Mouse (Mus musculus) cerebellum, adult 8-10 months (tissue): ENCODE data around the gene 4930452B06Rik.

Source experiments
- DNase-seq: peaks from one replicate; pipeline ENCODE4 v3.0.0; 2022

The 4930452B06Rik gene

GRCm38 (mm10) chr14:8449299-8449698 is 216.7 kb downstream of the 4930452B06Rik start:
- no peak for DNase-seq

DNA sequence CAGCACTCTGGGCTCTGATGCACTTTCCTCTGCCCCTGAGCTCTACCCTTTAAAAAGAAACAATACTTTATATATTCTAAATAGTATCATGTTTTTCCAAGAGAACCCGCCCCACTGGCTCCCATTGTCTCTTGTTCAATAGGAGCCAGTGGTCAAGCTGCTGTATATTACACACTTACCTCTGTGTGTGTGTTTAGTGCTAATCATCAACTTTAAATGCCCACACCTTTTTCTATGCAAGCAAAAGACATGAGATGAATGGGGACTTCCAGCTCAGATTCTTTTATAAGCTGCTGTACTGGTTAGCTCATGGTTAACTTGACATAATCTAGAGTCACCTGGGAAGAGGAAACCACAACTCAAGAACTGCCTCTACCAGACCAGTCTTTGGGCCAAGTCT is 218.7 kb downstream of the 4930452B06Rik start:
- no peak for DNase-seq

DNA sequence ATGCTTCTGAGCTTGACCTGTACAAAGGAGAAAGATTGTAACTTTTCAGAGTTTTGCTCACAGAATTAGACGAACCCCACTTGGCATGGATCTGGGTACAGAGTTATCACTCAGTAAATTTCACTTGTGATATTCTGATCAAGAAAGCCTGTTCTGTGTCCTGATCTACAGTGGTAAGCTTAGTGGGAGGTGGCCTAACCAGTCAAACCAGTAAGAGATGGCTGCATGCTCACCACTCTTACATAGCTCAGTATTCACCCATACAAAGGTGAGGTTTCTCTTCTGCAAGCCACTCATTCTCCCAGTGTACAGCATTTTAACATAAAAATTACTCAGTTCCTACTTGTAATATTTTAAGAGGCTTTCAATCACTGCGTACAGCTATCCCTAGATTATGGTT is 221.7 kb downstream of the 4930452B06Rik start:
- no peak for DNase-seq

DNA sequence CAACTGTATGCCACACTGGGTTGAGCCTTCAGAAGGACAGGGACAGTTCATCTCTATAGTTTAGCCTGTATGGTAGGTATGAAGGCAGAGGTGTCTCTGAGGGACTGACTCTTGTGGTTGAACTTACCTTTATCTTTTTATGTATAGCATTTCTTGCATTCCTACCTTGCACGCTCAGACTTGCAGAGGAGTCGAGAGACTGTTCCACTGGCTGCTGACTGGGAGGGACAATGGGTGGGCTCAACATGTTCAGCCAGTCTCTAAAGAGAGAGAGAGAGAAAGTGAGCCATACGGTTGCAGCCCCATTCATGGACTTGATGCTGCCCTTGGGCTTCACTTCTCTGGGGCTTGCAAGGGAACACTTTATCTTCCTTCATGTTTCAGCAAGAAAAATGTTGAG is 223.3 kb downstream of the 4930452B06Rik start:
- DNase-seq = no peak

DNA sequence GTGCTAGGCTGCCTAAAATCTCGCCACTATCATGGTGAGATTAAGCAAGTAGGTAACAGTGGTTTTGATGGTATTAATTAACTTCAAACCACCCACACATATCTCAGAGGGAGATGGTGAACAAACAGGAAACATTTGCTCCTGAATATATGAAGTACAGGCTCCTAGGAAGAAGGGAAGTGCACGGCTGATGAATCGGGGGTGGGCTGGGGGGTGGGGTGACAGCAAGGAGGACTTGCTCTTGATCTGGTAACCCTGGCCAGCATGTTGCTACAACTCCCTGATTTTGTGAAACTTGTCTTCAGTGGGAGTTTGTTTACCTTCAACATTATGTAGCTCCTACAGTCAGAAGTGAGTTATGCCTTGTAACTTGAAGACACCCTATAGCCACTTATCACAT is 224.4 kb downstream of the 4930452B06Rik start:
- no peak for DNase-seq

DNA sequence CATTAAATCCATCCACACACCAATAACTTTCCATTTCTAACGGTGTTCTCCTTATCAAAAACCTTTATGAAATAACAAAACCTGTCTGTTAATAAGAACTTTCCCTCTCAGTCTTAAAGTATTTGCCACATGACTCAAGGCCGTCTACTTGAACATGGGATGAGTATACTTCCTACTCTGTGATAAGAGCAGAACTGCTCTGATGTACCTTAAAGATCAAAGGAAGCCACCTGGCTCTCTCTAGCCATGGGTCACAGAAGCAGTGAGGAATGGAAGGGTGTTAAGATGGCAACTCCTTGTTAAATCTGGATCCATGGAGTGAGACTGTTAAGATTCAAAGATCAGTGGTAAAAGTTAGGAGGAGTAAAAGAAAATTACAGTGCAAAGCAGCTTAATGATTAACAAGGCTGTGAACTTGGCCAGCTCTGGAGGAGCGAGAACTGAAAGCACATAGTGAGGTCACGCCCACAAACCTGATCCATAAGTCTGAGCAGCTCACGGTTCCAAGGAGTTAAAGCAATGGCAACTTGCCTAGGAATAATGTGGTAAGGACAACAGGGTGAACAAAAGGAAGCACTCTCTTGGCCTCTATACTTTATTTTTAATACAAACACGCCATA is 235.3 kb downstream of the 4930452B06Rik start:
- no peak for DNase-seq

DNA sequence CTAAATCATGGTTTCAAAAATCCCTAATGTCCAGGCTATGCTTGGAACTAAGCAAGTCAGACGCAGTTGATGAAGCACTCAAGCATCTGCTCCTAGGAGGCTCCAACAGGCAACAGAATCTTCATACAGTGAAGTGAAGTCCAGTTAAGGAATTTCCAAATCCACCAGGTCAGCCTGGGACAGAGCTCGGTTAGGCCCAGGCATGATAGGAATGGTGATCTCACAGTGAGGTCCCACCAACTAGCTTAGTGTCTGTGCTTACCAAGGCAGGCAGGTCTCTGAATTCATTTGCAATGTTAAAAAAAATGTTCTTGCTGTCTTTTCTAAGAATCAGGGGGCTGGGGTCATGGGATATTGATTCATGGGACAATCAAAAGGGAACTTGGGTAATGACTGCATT is 236.3 kb downstream of the 4930452B06Rik start:
- no peak for DNase-seq

GRCm38 (mm10) chr14:8422833-8423232 is 243.2 kb downstream of the 4930452B06Rik start:
- no peak for DNase-seq

DNA sequence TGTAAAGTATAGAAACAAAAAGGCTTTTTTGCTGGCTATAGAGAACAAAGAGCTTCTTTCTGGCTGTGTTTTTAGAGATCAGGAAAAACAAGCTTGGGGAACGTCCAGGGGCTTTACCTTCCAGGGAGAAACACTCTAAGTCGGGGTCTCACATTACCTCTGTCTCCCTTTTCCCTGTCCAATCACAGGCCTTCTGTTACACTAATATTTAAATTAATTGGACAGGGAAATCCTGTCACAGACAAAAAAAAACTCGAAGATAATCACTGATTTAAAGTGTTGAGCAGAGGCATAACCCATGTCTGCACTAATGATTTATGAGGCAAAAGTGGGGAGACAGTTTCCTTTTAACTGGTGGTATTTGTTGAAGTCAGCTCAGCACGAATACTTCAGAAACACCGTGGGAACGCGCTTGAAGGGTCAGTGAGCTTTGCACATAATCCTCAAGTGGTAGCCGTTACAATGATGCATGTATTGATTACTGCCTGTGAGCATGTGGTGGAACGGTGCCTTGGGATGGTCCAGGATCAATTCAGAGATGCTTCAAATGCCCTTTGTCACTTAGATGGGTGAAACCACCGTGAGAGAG is 244.7 kb downstream of the 4930452B06Rik start:
- DNase-seq = no peak

GRCm38 (mm10) chr14:8418610-8419009 is 247.4 kb downstream of the 4930452B06Rik start:
- DNase-seq = no peak

DNA sequence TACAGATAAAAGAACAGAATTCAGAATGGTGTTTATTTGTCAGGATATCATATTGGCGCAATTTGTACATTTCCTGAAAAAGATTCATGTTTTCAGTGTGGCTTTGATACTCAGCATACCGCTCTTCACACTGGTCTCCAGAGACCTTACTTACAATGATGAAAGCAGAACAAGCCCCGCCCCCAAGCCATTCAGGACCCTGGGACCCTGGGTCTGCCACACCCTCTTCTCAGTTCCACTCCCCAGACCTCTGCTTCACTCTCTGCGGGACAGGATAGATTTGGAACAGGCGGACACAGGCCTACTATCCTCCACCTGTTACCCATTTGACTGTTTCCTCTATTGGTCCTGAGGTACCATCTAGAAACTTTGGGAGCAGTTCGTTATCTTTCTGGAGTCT is 260.1 kb downstream of the 4930452B06Rik start:
- DNase-seq = no peak

DNA sequence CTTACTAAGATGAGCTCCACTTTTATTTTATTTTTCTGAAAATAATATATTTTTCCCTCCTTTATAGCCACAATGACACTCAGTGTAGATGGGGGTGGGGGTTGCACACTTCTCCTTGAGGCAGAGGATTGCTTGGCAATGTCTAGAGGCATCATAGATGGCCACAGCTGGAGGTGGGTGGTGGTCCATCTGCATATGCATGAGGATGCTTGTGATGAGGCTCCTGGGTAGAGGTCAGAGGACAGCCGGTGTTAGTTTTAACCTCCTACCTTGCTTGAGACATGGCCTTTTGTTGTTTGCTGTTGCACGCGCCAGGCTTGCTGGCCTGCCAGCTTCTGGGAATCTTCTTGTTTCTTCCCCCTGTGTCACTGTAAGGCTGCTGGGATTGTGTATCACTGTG is 262.7 kb downstream of the 4930452B06Rik start:
- no peak for DNase-seq

DNA sequence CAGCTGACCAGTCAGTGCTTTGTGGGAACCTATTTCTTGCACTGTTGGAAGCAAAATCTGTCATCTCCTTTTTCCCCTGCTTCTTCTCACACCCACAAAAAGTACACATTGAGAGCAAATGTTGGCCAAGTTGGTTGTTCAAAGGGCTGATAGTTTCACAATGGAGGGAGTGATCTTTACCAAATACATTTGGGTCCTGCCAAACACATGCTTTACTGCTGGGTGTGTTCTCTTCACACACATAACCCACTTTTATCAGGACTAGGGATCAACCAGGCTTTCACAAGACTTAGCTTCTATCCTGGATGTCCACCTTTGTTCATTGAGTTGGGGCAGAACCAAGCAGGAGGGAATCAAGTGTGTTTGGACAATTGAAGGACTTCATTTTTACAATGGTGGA is 267.5 kb downstream of the 4930452B06Rik start:
- no peak for DNase-seq

DNA sequence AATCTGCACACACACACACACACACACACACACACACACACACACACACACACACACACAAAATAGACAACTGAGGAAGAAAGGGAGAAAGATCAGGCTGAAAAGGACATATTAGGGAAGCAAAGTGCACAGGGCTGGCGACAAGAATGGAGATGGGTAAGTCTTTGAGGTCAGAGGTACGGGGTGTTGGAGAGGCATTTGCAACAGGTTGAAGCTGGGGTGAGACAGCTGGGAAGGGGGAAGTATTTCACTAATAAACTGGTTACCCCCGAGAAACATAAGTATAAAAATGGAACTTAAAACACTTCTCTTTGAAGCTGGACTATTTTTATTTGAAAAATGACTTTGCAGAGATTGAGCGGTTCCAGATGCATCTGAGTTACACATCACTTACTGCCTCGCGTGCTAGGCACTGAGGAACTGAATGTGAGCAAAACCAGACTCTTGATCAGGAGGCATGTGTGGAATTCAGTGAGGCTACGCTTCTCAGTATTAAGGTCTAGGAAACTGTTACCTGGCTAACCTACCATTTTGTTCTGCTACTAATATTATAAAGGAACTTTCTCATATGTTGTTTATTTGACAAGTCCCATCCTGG is 270.3 kb downstream of the 4930452B06Rik start:
- DNase-seq = no peak

DNA sequence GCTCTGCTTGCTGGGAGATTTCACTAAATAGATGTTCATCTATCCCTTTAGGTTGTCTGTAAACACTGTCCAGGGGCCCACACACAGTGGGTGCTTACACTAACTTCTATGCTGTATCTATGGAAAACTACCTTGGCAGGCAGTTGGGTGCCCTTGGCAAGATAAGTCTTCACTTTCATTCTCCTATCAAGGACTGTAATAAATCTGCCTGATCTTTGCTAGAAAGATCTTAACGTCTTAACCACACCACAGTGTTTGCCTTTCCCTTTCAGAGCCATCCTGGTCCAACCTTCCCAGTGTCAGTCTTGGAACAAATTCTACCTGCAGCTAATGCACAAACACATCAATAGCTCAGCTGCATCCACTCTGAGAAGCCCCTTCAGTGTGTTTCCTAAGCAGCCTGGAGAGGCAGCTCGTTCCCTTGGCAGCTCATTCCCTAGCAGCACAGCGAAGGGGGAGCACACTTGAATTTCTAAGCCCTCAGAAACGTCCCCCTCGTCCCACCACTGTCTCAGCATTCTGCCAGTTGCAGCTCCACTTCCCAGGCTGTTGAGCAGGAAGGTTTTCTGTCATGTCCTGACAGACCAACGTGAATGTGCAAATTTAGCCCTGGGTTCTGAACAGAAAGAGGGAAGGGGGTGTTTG is 273.7 kb downstream of the 4930452B06Rik start:
- DNase-seq = no peak
